Mouse (Mus musculus) adrenal gland, adult 18-20 months (tissue): Measurements from ENCODE around the gene Peli1. TPM values are rescaled to one million over a fixed set of nuclear protein-coding genes. Genes with fewer than 3 reads are reported as not detected.
"Not testable (repeated sequence)": the region's sequence is repeated elsewhere in the genome, so short reads cannot be mapped to it uniquely, and the experiment has no call there.

Experiments used
- DNase-seq, 2 experiments: peaks; one replicate each; pipeline ENCODE4 v3.0.0; 2021 to 2022; ENCODE audit warnings: low spot score in 2 of 2
- total RNA-seq, 2 experiments: library from RNA; stranded (reverse); gene quantifications; 1 replicate in 1 of 2; 2 replicates in 1 of 2; pipeline ENCODE4 v1.2.3; 2021

Peli1 gene
- total RNA-seq, 2 experiments from 2014 or later = 16.1 to 18.3 TPM

- not testable (repeated sequence) for DNase-seq
Observed at GRCm38 (mm10) chr11:21179873-21180272, 88.8 kb downstream of the Peli1 start.

GRCm38 (mm10) chr11:21180650-21181049 is 89.6 kb downstream of the Peli1 start:
- DNase-seq = no peak

DNA sequence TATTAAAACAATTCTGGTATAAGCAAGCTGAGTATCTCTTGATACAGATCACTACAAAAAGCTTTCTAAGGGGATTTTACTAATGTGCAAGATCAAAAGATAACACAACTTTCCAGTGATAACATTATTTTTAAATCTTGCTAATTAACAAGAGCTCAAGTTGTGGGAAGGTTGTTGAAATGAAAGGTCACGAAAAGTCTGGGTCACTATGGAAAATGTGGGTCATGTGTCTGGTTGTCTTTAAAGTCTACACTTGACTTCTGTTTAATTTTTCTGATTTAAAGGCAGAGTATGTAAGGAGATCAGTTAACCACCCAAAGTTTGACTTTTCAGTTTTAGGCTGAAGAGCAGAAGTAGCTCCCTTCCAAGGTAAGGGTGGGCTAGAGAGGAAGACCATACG is 90.5 kb downstream of the Peli1 start:
- no peak for DNase-seq

- no peak for DNase-seq
Observed at GRCm38 (mm10) chr11:21182709-21183108, 91.6 kb downstream of the Peli1 start.

GRCm38 (mm10) chr11:21191821-21192220 is 100.7 kb downstream of the Peli1 start:
- DNase-seq = not testable (repeated sequence)

GRCm38 (mm10) chr11:21194851-21195250 is 103.8 kb downstream of the Peli1 start:
- no peak for DNase-seq

Other genes with a start within 250 kb of the Peli1 start
- 10 to 100 TPM; 31.3 to 33.8 TPM for gene Vps54, start 148.0 kb downstream of the Peli1 start, total RNA-seq